Mouse (Mus musculus) forebrain, embryonic 16.5 days (tissue): ENCODE data around the gene Kcnq1. TPM values are rescaled to one million over a fixed set of nuclear protein-coding genes. Genes with fewer than 3 reads are reported as not detected.

Experiments used
- ATAC-seq: fragments of 200-750 bp; cut with Nextera tagmentation; 2 replicates; pipeline ENCODE4 v1.8.0; 2017; ENCODE audit warnings: mild to moderate bottlenecking, moderate library complexity
- H3K27ac ChIP-seq: fragments of 300-500 bp; sonication (generic); 2 replicates; pipeline ENCODE4 v1.5.1; 2014; ENCODE audit warnings: low read length, control low read depth
- H3K27me3 ChIP-seq: fragments of 300-500 bp; sonication (generic); replicated peaks from 2 replicates; pipeline ENCODE4 v1.6.1; 2014; ENCODE audit warnings: low read length; ENCODE audit not compliant: control insufficient read depth, insufficient read depth
- H3K36me3 ChIP-seq: fragments of 300-500 bp; sonication (generic); 2 replicates; pipeline ENCODE4 v1.6.1; 2014; ENCODE audit not compliant: control insufficient read depth, insufficient read depth
- H3K4me1 ChIP-seq: fragments of 300-500 bp; sonication (generic); replicated peaks from 2 replicates; pipeline ENCODE4 v1.6.1; 2014; ENCODE audit warnings: low read length; ENCODE audit not compliant: control insufficient read depth, insufficient read depth
- H3K4me2 ChIP-seq: fragments of 300-500 bp; sonication (generic); 2 replicates; pipeline ENCODE4 v1.6.1; 2014; ENCODE audit warnings: mild to moderate bottlenecking, low read length, control low read depth
- H3K4me3 ChIP-seq: fragments of 300-500 bp; sonication (generic); replicated peaks from 2 replicates; pipeline ENCODE4 v1.5.1; 2014; ENCODE audit warnings: mild to moderate bottlenecking, low read length, control low read depth
- H3K9ac ChIP-seq: fragments of 300-500 bp; sonication (generic); replicated peaks from 2 replicates; pipeline ENCODE4 v1.6.1; 2014; ENCODE audit warnings: low read depth, low read length, control low read depth
- H3K9me3 ChIP-seq: fragments of 300-500 bp; sonication (generic); 2 replicates; pipeline ENCODE4 v1.6.1; 2016; ENCODE audit warnings: low read length; ENCODE audit not compliant: control insufficient read depth
- WGBS: fragments of 180-500 bp; shearing (Covaris S2); extraction: QIAGEN DNeasy Blood & Tissue Kit; methylation state at CpG from one replicate; pipeline ENCODE4 v1.1.7; 2014; 5-methylcytosine and 5-hydroxymethylcytosine counted together
- polyA plus RNA-seq: library from polyadenylated mRNA; unstranded; fragments of >200 nt; fragmentation: Nextera tagmentation; extraction: Ambion mirVana; gene quantifications from 2 replicates; pipeline ENCODE4 v1.2.1, GENCODE M21; 2015

The Kcnq1 gene
- polyA plus RNA-seq, 1 experiment from 2014 or later = 1.1 TPM

DNA sequence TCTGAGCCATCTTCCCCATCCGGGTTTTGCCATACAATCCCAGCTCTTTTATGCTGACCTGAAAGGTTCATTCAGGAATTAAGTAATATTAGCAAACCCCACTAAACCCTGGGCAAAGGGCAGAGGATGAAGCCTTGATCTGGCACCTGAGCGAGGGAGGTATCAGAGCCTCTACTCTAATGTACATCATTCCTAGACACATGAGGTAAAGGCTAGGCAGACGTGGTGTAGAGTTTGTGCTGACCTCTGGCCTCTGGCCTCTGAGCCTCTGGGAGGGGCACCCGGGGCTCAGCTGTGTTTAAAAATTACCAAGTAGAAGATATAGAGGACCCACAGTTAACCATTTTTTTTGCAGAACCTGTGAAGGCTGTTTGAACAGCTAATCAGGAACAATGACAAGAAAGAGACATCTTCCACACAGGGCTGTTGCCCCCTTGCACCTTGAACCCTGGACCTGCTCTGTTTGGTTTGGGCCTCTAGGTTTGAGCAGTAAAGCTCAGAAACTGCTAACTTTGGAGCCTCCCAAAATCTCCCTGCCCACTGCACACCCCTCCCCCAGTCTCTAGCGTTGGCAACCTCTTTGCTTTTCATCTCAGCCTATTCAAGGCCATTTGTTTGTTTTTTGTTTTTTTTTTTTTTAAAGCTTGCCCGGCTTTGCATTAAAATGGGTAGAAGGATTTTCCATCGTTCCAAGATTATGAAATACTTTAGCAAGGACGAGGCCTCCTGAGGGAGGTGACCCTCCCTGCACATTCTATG, 180.5 kb downstream of the Kcnq1 start:
- no peak for ATAC-seq
- Histone ChIP-seq H3K4me3 (no peak overlapping the region), H3K36me3 (no peaks in the 10 kb centered on the region), H3K4me2 (no peak overlapping the region), H3K9ac (no peak overlapping the region), H3K4me1 (peaks cover 17% of the 10 kb centered on the region), H3K27ac (no peak overlapping the region), H3K27me3 (peaks cover 4% of the 10 kb centered on the region; the same call in 1 of the 2 replicates), H3K9me3 (no peaks in the 10 kb centered on the region)
- 49% methylated on average over 8 of the region's 8 CpGs for WGBS

DNA sequence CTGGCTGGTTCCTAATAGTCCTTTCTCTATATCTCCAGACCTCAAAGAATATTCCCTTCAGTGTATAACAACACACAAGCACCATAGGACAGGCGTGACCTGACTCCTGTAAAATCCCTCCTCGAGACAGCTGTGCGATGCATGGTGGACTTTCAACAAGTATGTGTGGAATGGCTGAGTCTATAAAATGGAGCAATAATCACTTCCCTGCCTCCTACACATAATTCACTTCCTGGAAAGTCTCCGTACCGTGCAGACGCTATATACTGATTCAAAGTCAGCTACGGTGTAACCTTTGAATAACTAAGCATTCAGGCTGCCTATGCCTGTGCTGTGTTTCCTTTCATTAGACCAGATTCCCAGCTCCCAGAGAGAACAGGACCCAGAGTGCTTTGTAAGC, 182.0 kb downstream of the Kcnq1 start:
- Histone ChIP-seq H3K4me1 (peaks cover 17% of the 10 kb centered on the region), H3K27me3 (peaks cover 4% of the 10 kb centered on the region; the same call in 1 of the 2 replicates), H3K9ac (no peak overlapping the region), H3K4me3 (no peak overlapping the region), H3K4me2 (no peak overlapping the region), H3K36me3 (no peaks in the 10 kb centered on the region), H3K27ac (no peak overlapping the region), H3K9me3 (no peaks in the 10 kb centered on the region)
- ATAC-seq = no peak
- 76% methylated on average over 7 of the region's 7 CpGs for WGBS

- Histone ChIP-seq H3K27ac (no peak overlapping the region), H3K27me3 (peaks cover 4% of the 10 kb centered on the region; the same call in 1 of the 2 replicates), H3K4me2 (no peak overlapping the region), H3K9ac (no peak overlapping the region), H3K9me3 (no peaks in the 10 kb centered on the region), H3K4me1 (peaks cover 17% of the 10 kb centered on the region), H3K4me3 (no peak overlapping the region), H3K36me3 (no peaks in the 10 kb centered on the region)
- 47% methylated on average over 3 of the region's 3 CpGs for WGBS
- peak; percentile 26; the same call in 1 of the 2 replicates for ATAC-seq
Observed at GRCm38 (mm10) chr7:143289082-143289849, 183.1 kb downstream of the Kcnq1 start.

DNA sequence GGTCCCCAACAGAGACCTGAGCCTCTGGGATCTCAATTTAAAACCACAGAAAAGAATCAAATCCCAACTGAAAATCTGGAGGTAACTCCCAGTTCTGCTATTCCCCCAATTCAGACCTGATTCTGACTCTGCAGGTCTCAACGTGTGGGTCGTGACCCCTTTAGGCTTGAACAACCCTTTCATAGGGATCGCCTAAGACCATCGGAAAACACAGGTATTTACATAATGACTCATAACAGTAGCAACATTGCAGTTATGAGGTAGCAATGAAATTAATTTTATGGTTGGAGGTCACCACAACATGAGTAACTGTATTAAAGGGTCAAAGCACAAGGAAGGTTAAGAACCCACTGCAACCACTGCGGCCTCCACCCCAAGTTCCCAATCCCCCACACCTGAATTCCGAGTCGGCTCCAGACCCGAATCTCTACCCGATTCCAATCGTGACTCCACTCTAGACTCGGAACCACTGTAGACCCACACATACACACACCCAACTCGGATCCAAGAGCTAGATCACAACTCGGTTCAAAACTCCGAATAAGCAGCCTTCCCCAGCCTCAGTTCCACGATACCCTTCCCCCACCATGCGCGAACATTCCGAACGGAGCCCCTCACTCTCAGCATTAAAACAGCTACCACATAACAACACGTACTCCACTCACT, 188.7 kb downstream of the Kcnq1 start:
- Histone ChIP-seq H3K27ac (no peak overlapping the region), H3K4me3 (peak overlapping the region; percentile 56), H3K4me2 (peak overlapping the region; percentile 51), H3K9ac (peak overlapping the region; percentile 62), H3K27me3 (0 out of 2 replicates have a peak, but pooled peaks cover 2% of the 10 kb centered on the region), H3K4me1 (no peaks in the 10 kb centered on the region; the same call in 1 of the 2 replicates), H3K36me3 (no peaks in the 10 kb centered on the region), H3K9me3 (0 out of 2 replicates have a peak, but pooled peaks cover 3% of the 10 kb centered on the region)
- 53% methylated on average over 20 of the region's 20 CpGs for WGBS
- no peak for ATAC-seq

DNA sequence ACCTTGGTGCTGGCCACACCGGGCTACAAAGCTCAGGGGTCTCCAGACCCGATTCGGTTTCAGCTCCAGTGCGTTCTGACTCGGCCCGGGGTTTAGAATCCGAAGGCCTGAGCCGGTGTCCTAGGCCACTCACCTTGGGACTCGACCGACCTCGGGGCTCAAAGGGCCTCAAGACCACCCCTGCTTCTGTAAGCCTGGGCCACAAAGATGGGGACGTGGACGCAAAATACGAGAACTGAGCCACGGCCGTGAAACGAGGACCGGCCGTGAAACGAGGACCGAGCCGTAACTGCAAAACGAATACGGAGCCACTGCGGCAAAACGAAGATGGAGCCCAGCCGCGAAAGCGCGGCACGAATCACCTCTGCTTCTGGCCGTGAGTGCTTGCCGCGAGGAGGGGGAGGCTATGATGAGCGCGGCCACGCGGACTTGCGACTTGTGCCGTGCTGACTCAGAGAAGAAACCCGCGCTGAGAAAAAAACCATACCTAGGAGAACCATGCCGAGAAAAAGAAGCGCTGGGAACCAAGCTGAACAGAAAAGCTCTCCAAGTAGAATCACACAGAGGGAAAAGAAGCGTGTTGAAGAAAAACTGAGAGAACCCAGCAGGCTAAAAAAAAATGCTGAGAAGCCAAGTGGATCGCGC, 189.3 kb downstream of the Kcnq1 start:
- H3K36me3 ChIP-seq = no peaks in the 10 kb centered on the region
- 0 out of 2 replicates have a peak, but pooled peaks cover 2% of the 10 kb centered on the region for H3K27me3 ChIP-seq
- H3K27ac ChIP-seq = peak overlapping the region; percentile 57
- H3K9ac ChIP-seq = peak overlapping the region; percentile 62
- H3K4me1 ChIP-seq = no peaks in the 10 kb centered on the region
- H3K4me3 ChIP-seq = peak overlapping the region; percentile 56
- 0 out of 2 replicates have a peak, but pooled peaks cover 3% of the 10 kb centered on the region for H3K9me3 ChIP-seq
- H3K4me2 ChIP-seq = peak overlapping the region; percentile 51
- 49% methylated on average over 47 of the region's 47 CpGs for WGBS
- no peak for ATAC-seq

GRCm38 (mm10) chr7:143296001-143296379, 189.8 kb downstream of the Kcnq1 start:
- WGBS = 40% methylated on average over 20 of the region's 20 CpGs
- H3K36me3 ChIP-seq = no peaks in the 10 kb centered on the region
- H3K9me3 ChIP-seq = 0 out of 2 replicates have a peak, but pooled peaks cover 3% of the 10 kb centered on the region
- no peaks in the 10 kb centered on the region for H3K4me1 ChIP-seq
- H3K27ac ChIP-seq = peak overlapping the region; percentile 57
- peak overlapping the region; percentile 51 for H3K4me2 ChIP-seq
- peak overlapping the region; percentile 62 for H3K9ac ChIP-seq
- H3K4me3 ChIP-seq = peak overlapping the region; percentile 56
- peak; percentile 18 for ATAC-seq
- H3K27me3 ChIP-seq = 0 out of 2 replicates have a peak, but pooled peaks cover 2% of the 10 kb centered on the region

GRCm38 (mm10) chr7:143296384-143296801, 190.2 kb downstream of the Kcnq1 start:
- H3K9ac ChIP-seq = peak overlapping the region; percentile 62
- peak overlapping the region; percentile 56 for H3K4me3 ChIP-seq
- no peaks in the 10 kb centered on the region for H3K36me3 ChIP-seq
- no peaks in the 10 kb centered on the region for H3K4me1 ChIP-seq
- 46% methylated on average over 17 of the region's 17 CpGs for WGBS
- 0 out of 2 replicates have a peak, but pooled peaks cover 3% of the 10 kb centered on the region for H3K9me3 ChIP-seq
- 0 out of 2 replicates have a peak, but pooled peaks cover 2% of the 10 kb centered on the region for H3K27me3 ChIP-seq
- ATAC-seq = peak; percentile 99
- peak overlapping the region; percentile 57 for H3K27ac ChIP-seq
- peak overlapping the region; percentile 51 for H3K4me2 ChIP-seq

DNA sequence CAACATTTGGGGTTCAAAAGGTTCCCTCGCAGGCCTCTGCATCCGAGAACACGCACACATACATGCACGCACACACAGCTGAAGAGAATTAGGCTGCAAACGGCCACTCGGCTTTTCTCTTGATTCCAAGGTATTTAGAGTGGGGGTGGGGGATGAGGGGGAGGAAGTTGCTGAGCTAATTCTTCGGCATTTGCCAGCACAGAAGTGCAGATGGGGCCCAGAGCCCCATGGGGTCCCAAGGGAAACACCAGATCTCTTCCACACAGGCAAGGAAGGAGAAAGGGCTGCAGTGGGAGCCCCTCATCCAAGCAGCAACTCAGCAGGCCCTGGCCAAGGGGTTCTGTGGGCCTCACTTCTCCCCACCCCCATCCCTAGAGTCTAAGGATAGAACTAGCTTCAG, 193.9 kb downstream of the Kcnq1 start:
- no peaks in the 10 kb centered on the region for H3K4me1 ChIP-seq
- H3K4me2 ChIP-seq = no peak overlapping the region
- H3K4me3 ChIP-seq = no peak overlapping the region
- H3K27ac ChIP-seq = no peak overlapping the region
- H3K9me3 ChIP-seq = 0 out of 2 replicates have a peak, but pooled peaks cover 3% of the 10 kb centered on the region
- no peaks in the 10 kb centered on the region for H3K36me3 ChIP-seq
- ATAC-seq = no peak
- no peak overlapping the region for H3K9ac ChIP-seq
- WGBS = 71% methylated on average over 7 of the region's 7 CpGs
- H3K27me3 ChIP-seq = no peaks in the 10 kb centered on the region
